Mouse (Mus musculus) small intestine, adult 2 months (tissue): Measurements from ENCODE around the gene Rassf5.

Experiments
- CTCF ChIP-seq: fragments of 200-500 bp; IDR thresholded peaks from 2 replicates; pipeline ENCODE4 v1.5.1; 2012; ENCODE audit warnings: low read depth, mild to moderate bottlenecking, control low read depth, inconsistent platforms, low read length, moderate library complexity, mixed read lengths; ENCODE audit not compliant: insufficient replicate concordance, insufficient read length; ENCODE audit errors: extremely low read depth
- POLR2A ChIP-seq: fragments of 200-500 bp; IDR thresholded peaks from 2 replicates; pipeline ENCODE4 v1.6.1; 2012; ENCODE audit warnings: low read depth, mild to moderate bottlenecking, control low read depth, inconsistent platforms, low read length, moderate library complexity

DNA sequence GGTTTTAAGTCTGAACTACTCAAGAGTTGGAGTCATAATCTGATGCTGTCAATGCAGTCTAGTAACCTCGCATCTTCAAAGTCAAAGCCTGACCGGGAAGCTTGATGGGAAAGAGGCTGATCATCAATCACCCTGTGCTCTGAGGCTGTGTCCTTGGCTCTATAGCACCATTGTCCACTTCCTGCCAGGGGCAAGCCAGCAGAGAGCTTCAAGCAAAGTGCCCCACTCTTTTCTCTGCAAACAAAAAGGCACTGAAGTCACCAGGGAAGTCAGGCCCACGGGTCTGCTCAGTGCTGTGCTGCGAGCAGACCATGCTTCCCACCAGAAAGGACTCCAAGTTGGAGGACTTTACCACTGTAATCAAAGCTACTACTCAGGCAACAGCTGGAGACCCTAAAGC is 67.8 kb downstream of the Rassf5 start:
- no peak for TF ChIP-seq CTCF
- TF ChIP-seq POLR2A, result no peak
